Mouse (Mus musculus) spleen, adult 2 months (tissue): ENCODE measurements around the gene Upb1. TPM values are rescaled to one million over a fixed set of nuclear protein-coding genes. Genes with fewer than 3 reads are reported as not detected.

Source experiments
- DNase-seq, 2 experiments: peaks; one replicate each; pipeline versions ENCODE4 v3.0.0 to v3.0.0-alpha.2; 2012 to 2021; ENCODE audit warnings: low spot score in 2 of 2, low read depth in 1 of 2
- H3K27ac ChIP-seq: fragments of 200-500 bp; 2 replicates; pipeline ENCODE4 v1.5.1; 2012; ENCODE audit warnings: low read length, inconsistent platforms; ENCODE audit not compliant: insufficient read depth
- H3K27me3 ChIP-seq: fragments of 200-500 bp; 2 replicates; pipeline ENCODE4 v1.6.1; 2012; ENCODE audit warnings: mild to moderate bottlenecking, moderate library complexity, low read length, inconsistent platforms; ENCODE audit not compliant: control insufficient read depth, insufficient read depth
- H3K36me3 ChIP-seq: fragments of 200-500 bp; 2 replicates; pipeline ENCODE4 v1.6.1; 2012; ENCODE audit warnings: mild to moderate bottlenecking, low read length, inconsistent platforms; ENCODE audit not compliant: control insufficient read depth, insufficient read depth
- H3K4me1 ChIP-seq: fragments of 200-500 bp; 2 replicates; pipeline ENCODE4 v1.6.1; 2011; ENCODE audit warnings: inconsistent platforms; ENCODE audit not compliant: control insufficient read depth, insufficient read depth, insufficient read length
- H3K4me3 ChIP-seq: fragments of 200-500 bp; 2 replicates; pipeline ENCODE4 v1.5.1; 2011; ENCODE audit warnings: mild to moderate bottlenecking, inconsistent platforms; ENCODE audit not compliant: insufficient read depth, insufficient read length; ENCODE audit errors: extremely low read depth
- CTCF ChIP-seq: fragments of 200-500 bp; IDR thresholded peaks from 2 replicates; pipeline ENCODE4 v1.5.1; 2011; ENCODE audit warnings: mild to moderate bottlenecking, inconsistent platforms; ENCODE audit not compliant: insufficient read depth, insufficient read length, insufficient replicate concordance; ENCODE audit errors: extremely low read depth
- POLR2A ChIP-seq: fragments of 200-500 bp; IDR thresholded peaks from 2 replicates; pipeline ENCODE4 v1.6.1; 2011; ENCODE audit warnings: low read depth, low read length, inconsistent platforms
- WGBS: fragments of 180-500 bp; shearing (Covaris S2); methylation state at CpG from one replicate; pipeline ENCODE4 v1.1.7; 2018; 5-methylcytosine and 5-hydroxymethylcytosine counted together
- polyA plus RNA-seq: library from polyadenylated mRNA; depleted of rRNA; stranded (reverse); fragments of >200 nt; gene quantifications from 2 replicates; pipeline ENCODE4 v1.2.3, GENCODE M21; 2012

Gene Upb1
- polyA plus RNA-seq, 1 experiment: 0.74 TPM

DNA sequence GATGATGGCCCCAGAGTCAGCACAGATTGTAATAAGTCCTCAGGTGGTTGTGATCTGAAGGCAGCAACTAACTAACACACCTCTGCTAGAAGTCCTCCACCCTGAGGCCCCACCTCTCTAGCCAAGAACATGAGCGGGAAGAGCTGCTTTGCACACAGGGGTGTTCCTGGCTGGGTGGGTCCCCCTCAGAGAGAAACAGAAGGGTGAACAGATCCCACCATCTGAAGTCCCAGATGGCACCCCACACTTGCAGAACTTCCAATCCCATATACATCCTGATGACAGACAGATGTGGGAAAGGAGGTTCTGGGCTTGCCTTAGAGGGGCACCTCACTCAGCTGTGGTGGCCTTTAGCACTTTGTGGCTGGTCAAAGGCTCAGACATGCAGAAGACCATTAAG, 36.4 kb downstream of the Upb1 start:
- Histone ChIP-seq H3K27ac (no peak overlapping the region), H3K4me1 (no peaks in the 10 kb centered on the region; the same call in 1 of the 2 replicates), H3K27me3 (no peaks in the 10 kb centered on the region), H3K4me3 (no peak overlapping the region), H3K36me3 (no peaks in the 10 kb centered on the region)
- WGBS: 97% methylated on average over 1 of the region's 1 CpGs
- DNase-seq: no peak
- TF ChIP-seq POLR2A (no peak), CTCF (no peak)

GRCm38 (mm10) chr10:75438132-75438810, 37.4 kb downstream of the Upb1 start:
- Histone ChIP-seq H3K27ac (no peak overlapping the region), H3K4me3 (no peak overlapping the region), H3K4me1 (no peaks in the 10 kb centered on the region; the same call in 1 of the 2 replicates), H3K27me3 (no peaks in the 10 kb centered on the region), H3K36me3 (no peaks in the 10 kb centered on the region)
- TF ChIP-seq POLR2A (no peak), CTCF (no peak)
- WGBS: 84% methylated on average over 13 of the region's 13 CpGs
- no peak for DNase-seq

DNA sequence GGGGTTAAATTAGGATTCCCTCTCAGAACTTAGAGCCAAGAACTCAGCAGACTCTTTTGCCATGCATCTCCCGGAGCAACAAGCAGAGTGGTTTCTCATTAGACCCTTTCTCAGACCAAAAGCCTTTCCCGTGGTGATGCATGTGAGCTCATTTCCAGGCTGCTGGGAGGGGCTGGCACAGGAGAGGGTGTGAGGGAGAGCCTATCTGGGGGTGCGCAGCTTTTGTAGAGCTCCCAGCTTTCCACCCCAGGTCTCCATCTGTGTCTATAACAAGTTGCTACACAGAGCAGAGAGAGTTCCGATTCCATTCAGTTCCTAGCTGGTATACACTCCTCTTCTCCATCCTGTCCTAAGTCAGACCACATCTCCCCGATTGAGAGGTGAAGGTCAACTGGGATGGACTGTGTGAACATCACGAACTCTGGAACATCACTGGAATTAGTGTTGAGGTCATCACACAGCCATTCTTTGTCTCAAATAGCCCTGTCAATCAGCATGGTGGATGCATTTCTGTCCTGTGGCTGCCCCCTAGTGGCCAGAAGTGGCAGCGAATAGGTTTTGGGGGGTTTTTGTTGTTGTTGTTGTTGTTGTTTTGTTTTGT, 38.4 kb downstream of the Upb1 start:
- peak in 1 of 2 experiments; percentile 36 for DNase-seq
- Histone ChIP-seq H3K27me3 (no peaks in the 10 kb centered on the region), H3K36me3 (no peaks in the 10 kb centered on the region), H3K27ac (no peak overlapping the region), H3K4me3 (no peak overlapping the region), H3K4me1 (peaks cover 2% of the 10 kb centered on the region; the same call in 1 of the 2 replicates)
- TF ChIP-seq POLR2A (no peak), CTCF (peak; percentile 66; the same call in 1 of the 2 replicates)
- WGBS: 43% methylated on average over 7 of the region's 7 CpGs

DNA sequence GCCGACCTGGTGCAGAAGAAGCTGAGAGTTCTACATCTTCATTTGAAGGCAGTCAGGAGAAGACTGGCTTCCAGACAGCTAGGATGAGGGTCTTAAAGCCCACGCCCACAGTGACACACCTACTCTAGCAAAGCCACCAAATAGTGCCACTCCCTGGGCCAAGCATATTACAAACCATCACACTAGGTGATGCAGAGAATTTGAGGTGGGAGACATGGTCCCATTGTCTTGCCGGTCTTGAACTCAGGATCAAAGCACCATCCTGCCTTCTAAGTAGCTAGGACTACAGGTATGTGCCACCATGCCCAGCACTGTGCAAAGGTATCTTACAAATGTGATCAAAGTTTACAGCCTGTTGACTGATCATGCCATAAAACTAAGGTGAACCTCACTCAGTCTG, 39.8 kb downstream of the Upb1 start:
- DNase-seq: no peak
- H3K36me3 ChIP-seq: no peaks in the 10 kb centered on the region
- H3K4me1 ChIP-seq: peaks cover 2% of the 10 kb centered on the region; the same call in 1 of the 2 replicates
- TF ChIP-seq POLR2A (no peak), CTCF (no peak)
- H3K27ac ChIP-seq: no peak overlapping the region
- no peak overlapping the region for H3K4me3 ChIP-seq
- 91% methylated on average over 3 of the region's 3 CpGs for WGBS
- H3K27me3 ChIP-seq: no peaks in the 10 kb centered on the region

DNA sequence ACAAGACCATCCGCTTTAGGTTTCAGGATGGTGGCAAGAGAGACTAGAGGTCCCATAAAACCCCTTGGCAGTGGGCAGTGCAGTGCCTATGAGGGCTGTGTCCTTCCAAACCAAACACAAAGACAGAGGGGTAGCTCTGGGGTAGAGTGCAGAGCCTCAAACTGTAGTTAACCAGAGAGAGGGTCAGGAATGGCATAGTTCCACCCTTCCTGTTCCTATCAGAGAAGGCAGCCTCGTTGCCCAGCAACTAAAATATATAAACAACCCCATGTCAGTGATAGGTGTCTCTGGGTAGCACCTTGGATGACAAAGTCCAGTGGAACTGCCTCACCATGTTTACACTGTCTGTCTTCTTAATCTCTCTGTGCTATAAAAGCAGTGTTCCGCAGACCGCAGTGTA, 40.9 kb downstream of the Upb1 start:
- H3K36me3 ChIP-seq: no peaks in the 10 kb centered on the region
- no peak overlapping the region for H3K4me3 ChIP-seq
- H3K4me1 ChIP-seq: peaks cover 5% of the 10 kb centered on the region; the same call in 1 of the 2 replicates
- H3K27me3 ChIP-seq: no peaks in the 10 kb centered on the region
- WGBS: 82% methylated on average over 4 of the region's 4 CpGs
- no peak for TF ChIP-seq CTCF
- no peak for TF ChIP-seq POLR2A
- no peak for DNase-seq
- H3K27ac ChIP-seq: no peak overlapping the region

GRCm38 (mm10) chr10:75443017-75443416, 42.1 kb downstream of the Upb1 start:
- no peak for TF ChIP-seq POLR2A
- no peak for TF ChIP-seq CTCF
- no peak for DNase-seq
- Histone ChIP-seq H3K27ac (no peak overlapping the region), H3K4me3 (no peak overlapping the region), H3K27me3 (no peaks in the 10 kb centered on the region), H3K4me1 (peaks cover 14% of the 10 kb centered on the region; the same call in 1 of the 2 replicates), H3K36me3 (no peaks in the 10 kb centered on the region)
- WGBS: 84% methylated on average over 4 of the region's 4 CpGs

- TF ChIP-seq CTCF (no peak), POLR2A (no peak)
- WGBS: 69% methylated on average over 19 of the region's 19 CpGs
- H3K4me1 ChIP-seq: peaks cover 19% of the 10 kb centered on the region
- no peaks in the 10 kb centered on the region for H3K36me3 ChIP-seq
- no peak overlapping the region for H3K4me3 ChIP-seq
- no peak for DNase-seq
- H3K27me3 ChIP-seq: no peaks in the 10 kb centered on the region
- H3K27ac ChIP-seq: no peak overlapping the region
Measured at GRCm38 (mm10) chr10:75444111-75444826, 43.4 kb downstream of the Upb1 start.
